ENCODE assay signal across 17 mouse cellular contexts in genomic region chr19:4899888-4900287, GRCm38 (mm10). TPM values are rescaled to one million over a fixed set of nuclear protein-coding genes. Genes with fewer than 3 reads are reported as not detected.
A peak's percentile ranks its signal among the peaks of the same experiment; 100 is the strongest.
DNase-seq lines count a peak whose midpoint lies in the region; ATAC-seq and TF ChIP-seq lines count a peak whose summit lies in the region.
"Had no signal": no experiment of that assay in that cellular context is flagged by ENCODE, and none has a peak within 500 bp of the region (broad histone marks: within the 10 kb centered on the region; RNA-seq: fewer than 3 reads in every experiment).

No protein-coding gene starts in this region.

- H3K27me3 ChIP-seq in limb, embryonic 14.5 days (ENCODE audit: control insufficient read depth, insufficient read depth, low read length), result no peaks in the 10 kb centered on the region
- H3K27me3 ChIP-seq: embryonic facial prominence, embryonic 13.5 days; forebrain, embryonic 13.5 days; forebrain, embryonic 15.5 days had no signal

- DNase-seq in gastrocnemius, adult 2 months, result no peak
- no peak for DNase-seq in gastrocnemius, postnatal 14 days
- DNase-seq in limb, embryonic 14.5 days (ENCODE audit: low spot score), result no peak
- peak; percentile 67 for DNase-seq in skeletal muscle tissue, adult 2 months (ENCODE audit: low read depth, low spot score)
- DNase-seq: adrenal gland, adult 2 months; adrenal gland, postnatal 10 days; adrenal gland, postnatal 25 days; cerebellum, adult 11 months; cerebellum, adult 18-20 months; cerebellum, adult 8-10 months; cerebellum, adult 9-11 months; cerebellum, postnatal 25 days; forebrain, postnatal 0 days had no signal

- TF ChIP-seq CTCF in gastrocnemius, adult 2 months (IDR thresholded peaks at IDR 0.05), result no peak

- peak; percentile 50; the same call in 1 of the 2 replicates for ATAC-seq in limb, embryonic 14.5 days (ENCODE audit: low FRiP score, low read depth)
- ATAC-seq in granulocyte monocyte progenitor cell, adult 5-6 weeks (replicated peaks; ENCODE audit: poor library complexity, severe bottlenecking), result no peak
- ATAC-seq: forebrain, embryonic 13.5 days; forebrain, embryonic 15.5 days; forebrain, postnatal 0 days had no signal

- no peaks in the 10 kb centered on the region for H3K4me1 ChIP-seq in limb, embryonic 14.5 days (ENCODE audit: control insufficient read depth, insufficient read depth, low read length)
- H3K4me1 ChIP-seq: embryonic facial prominence, embryonic 13.5 days; forebrain, embryonic 15.5 days had no signal

- H3K4me3 ChIP-seq in gastrocnemius, adult 2 months, result peak overlapping the region; percentile 52
- no peak overlapping the region for H3K4me3 ChIP-seq in limb, embryonic 14.5 days (replicated peaks; ENCODE audit: low read length)
- H3K4me3 ChIP-seq: embryonic facial prominence, embryonic 13.5 days; forebrain, embryonic 13.5 days; forebrain, embryonic 15.5 days had no signal

- H3K9ac ChIP-seq in limb, embryonic 14.5 days (ENCODE audit: low read depth, low read length, severe bottlenecking), result no peak overlapping the region
- H3K9ac ChIP-seq: embryonic facial prominence, embryonic 13.5 days; forebrain, embryonic 13.5 days; forebrain, embryonic 15.5 days; forebrain, postnatal 0 days had no signal

- intact Hi-C loops in gastrocnemius, adult 2 months (cut with DNase I), result no loop called here
- intact Hi-C loops in gastrocnemius, postnatal 14 days (cut with DNase I; ENCODE audit: low total_unique reads), result no loop called here

- H3K9me3 ChIP-seq in limb, embryonic 14.5 days (ENCODE audit: control insufficient read depth, low read length), result no peaks in the 10 kb centered on the region
- H3K9me3 ChIP-seq: embryonic facial prominence, embryonic 13.5 days; forebrain, embryonic 13.5 days; forebrain, embryonic 15.5 days had no signal

- TF ChIP-seq POLR2A in limb, embryonic 14.5 days (IDR thresholded peaks at IDR 0.05; ENCODE audit: borderline replicate concordance, extremely low read depth, insufficient read depth, insufficient read length), result no peak

- H3K36me3 ChIP-seq in limb, embryonic 14.5 days (ENCODE audit: control insufficient read depth, insufficient read depth, low read length), result peaks cover 14% of the 10 kb centered on the region

- 81% methylated on average over 3 of the region's 3 CpGs for WGBS in limb, embryonic 14.5 days

- peak overlapping the region; percentile 73 for H3K27ac ChIP-seq in gastrocnemius, adult 2 months
- no peak overlapping the region for H3K27ac ChIP-seq in limb, embryonic 14.5 days (replicated peaks; ENCODE audit: low read depth, low read length)
- H3K27ac ChIP-seq: embryonic facial prominence, embryonic 13.5 days; forebrain, embryonic 13.5 days; forebrain, embryonic 15.5 days had no signal

- no peak overlapping the region for H3K4me2 ChIP-seq in limb, embryonic 14.5 days (replicated peaks; ENCODE audit: low read depth, low read length, severe bottlenecking)
- H3K4me2 ChIP-seq: embryonic facial prominence, embryonic 13.5 days; forebrain, embryonic 13.5 days; forebrain, embryonic 15.5 days had no signal

RNA-seq across cellular contexts. Expression of gene Bbs1, which starts 6.5 kb away (rescaled TPM):
- 1 to 10 TPM; 1.5 to 2.1 TPM for total RNA-seq in gastrocnemius, adult 2 months (2021)
- 1 to 10 TPM; 3.0 to 3.1 TPM for total RNA-seq in gastrocnemius, postnatal 14 days (2021)
- 7.6 and 8.1 TPM in 2 replicates for polyA plus RNA-seq in limb, embryonic 14.5 days (2012; rRNA removed)
- 3.8 and 4.9 TPM in 2 replicates for polyA plus RNA-seq in limb, embryonic 14.5 days (2014; fragmentation: Nextera tagmentation; extraction: Ambion mirVana)
- total RNA-seq in granulocyte monocyte progenitor cell, adult 5-6 weeks (2014; fragmentation: Nextera tagmentation), result 3.1 TPM in 1 of 2 replicates, not detected in the other
- total RNA-seq in granulocyte monocyte progenitor cell, adult 5-6 weeks (2017), result 0.82 and 1.9 TPM in 2 replicates

RNA-seq across cellular contexts. Expression of gene Zdhhc24, which starts 21.4 kb away (rescaled TPM):
- 1 to 10 TPM; 2.0 to 2.6 TPM for total RNA-seq in gastrocnemius, adult 2 months (2021)
- total RNA-seq in gastrocnemius, postnatal 14 days (2021), result 1 to 10 TPM; 3.3 to 3.7 TPM
- polyA plus RNA-seq in limb, embryonic 14.5 days (2012; rRNA removed), result 22.7 and 30.9 TPM in 2 replicates
- 7.7 and 9.7 TPM in 2 replicates for polyA plus RNA-seq in limb, embryonic 14.5 days (2014; fragmentation: Nextera tagmentation; extraction: Ambion mirVana)
- total RNA-seq in granulocyte monocyte progenitor cell, adult 5-6 weeks (2014; fragmentation: Nextera tagmentation), result 5.9 and 15.5 TPM in 2 replicates
- total RNA-seq in granulocyte monocyte progenitor cell, adult 5-6 weeks (2017), result 3.2 and 9.0 TPM in 2 replicates

RNA-seq across cellular contexts. Expression of gene Actn3, which starts 22.2 kb away (rescaled TPM):
- total RNA-seq in gastrocnemius, adult 2 months (2021), result over 10,000 TPM in 1 of 2 experiments, 1,000 to 10,000 TPM in 1; 5,071 to 10,315 TPM
- total RNA-seq in gastrocnemius, postnatal 14 days (2021), result 1,000 to 10,000 TPM; 5,946 to 6,289 TPM
- 8.3 and 8.7 TPM in 2 replicates for polyA plus RNA-seq in limb, embryonic 14.5 days (2012; rRNA removed)
- 11.9 and 12.9 TPM in 2 replicates for polyA plus RNA-seq in limb, embryonic 14.5 days (2014; fragmentation: Nextera tagmentation; extraction: Ambion mirVana)
- total RNA-seq in granulocyte monocyte progenitor cell, adult 5-6 weeks (2014; fragmentation: Nextera tagmentation), result 0.34 TPM in 1 of 2 replicates, not detected in the other
- 1.2 TPM in 1 of 2 replicates, not detected in the other for total RNA-seq in granulocyte monocyte progenitor cell, adult 5-6 weeks (2017)

RNA-seq across cellular contexts. Expression of gene Dpp3, which starts 28.2 kb away (rescaled TPM):
- 10 to 100 TPM; 11.2 to 16.6 TPM for total RNA-seq in gastrocnemius, adult 2 months (2021)
- 10 to 100 TPM; 25.8 to 28.4 TPM for total RNA-seq in gastrocnemius, postnatal 14 days (2021)
- polyA plus RNA-seq in limb, embryonic 14.5 days (2012; rRNA removed), result 96.5 and 116 TPM in 2 replicates
- polyA plus RNA-seq in limb, embryonic 14.5 days (2014; fragmentation: Nextera tagmentation; extraction: Ambion mirVana), result 90.9 and 94.0 TPM in 2 replicates
- total RNA-seq in granulocyte monocyte progenitor cell, adult 5-6 weeks (2014; fragmentation: Nextera tagmentation), result 48.5 and 66.6 TPM in 2 replicates
- 38.7 and 41.0 TPM in 2 replicates for total RNA-seq in granulocyte monocyte progenitor cell, adult 5-6 weeks (2017)

RNA-seq across cellular contexts. Expression of gene Peli3, which starts 43.0 kb away (rescaled TPM):
- 1 to 10 TPM; 1.5 to 2.1 TPM for total RNA-seq in gastrocnemius, adult 2 months (2021)
- total RNA-seq in gastrocnemius, postnatal 14 days (2021), result under 1 TPM; 0.60 to 0.96 TPM
- polyA plus RNA-seq in limb, embryonic 14.5 days (2012; rRNA removed), result 2.7 and 5.1 TPM in 2 replicates
- polyA plus RNA-seq in limb, embryonic 14.5 days (2014; fragmentation: Nextera tagmentation; extraction: Ambion mirVana), result 1.8 and 2.5 TPM in 2 replicates
- total RNA-seq in granulocyte monocyte progenitor cell, adult 5-6 weeks (2014; fragmentation: Nextera tagmentation), result not detected in 2 replicates
- 0.10 and 3.3 TPM in 2 replicates for total RNA-seq in granulocyte monocyte progenitor cell, adult 5-6 weeks (2017)

Comparison
In these comparisons a context has a peak if more than half of its experiments do, and no peak if none do; other contexts are left out.
1. RNA of gene Actn3, which starts 22.2 kb away (total RNA-seq): 5,071 to 10,315 TPM in gastrocnemius, adult 2 months and 5,946 to 6,289 TPM in gastrocnemius, postnatal 14 days; 0.34 to 1.2 TPM in granulocyte monocyte progenitor cell, adult 5-6 weeks; every median in the first group is over 1,000 times any median in the second.